Mouse (Mus musculus) heart, adult 9 months (tissue): ENCODE data around the gene Irak4.

ENCODE experiments used
- DNase-seq, 2 experiments: peaks; one replicate each; pipeline ENCODE4 v3.0.0; 2022; ENCODE audit warnings: low spot score in 2 of 2

Irak4 gene

GRCm38 (mm10) chr15:94543409-94544051 is at the start of gene Irak4, which contains the start of gene Pus7l:
Gene Irak4 (plus strand): TSS chr15:94543643.
Gene Pus7l (minus strand): TSS chr15:94543547.
- peak; percentile 96 for DNase-seq

DNA sequence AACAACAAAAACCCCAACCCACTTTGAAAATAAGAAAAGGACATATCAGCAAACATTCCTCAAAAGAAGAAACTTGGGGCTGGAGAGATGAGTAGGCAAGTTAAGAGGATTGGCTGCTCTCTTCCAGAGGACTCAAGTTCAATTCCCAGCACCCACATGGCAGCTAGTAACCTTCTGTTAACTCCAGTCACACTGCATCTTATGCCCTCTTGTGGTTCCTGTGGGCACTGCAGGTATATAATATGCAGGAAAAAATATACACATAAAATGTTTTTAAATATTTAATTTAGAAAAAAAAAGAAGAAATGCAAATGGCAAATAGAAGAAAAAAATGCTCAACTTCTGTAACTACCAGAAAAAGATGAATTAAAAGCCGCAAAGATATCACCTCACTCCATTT is 49.0 kb upstream of the Irak4 start:
- no peak for DNase-seq

GRCm38 (mm10) chr15:94495936-94496335 is 47.5 kb upstream of the Irak4 start:
- no peak for DNase-seq

GRCm38 (mm10) chr15:94499260-94499659 is 44.2 kb upstream of the Irak4 start:
- no peak for DNase-seq

- peak; percentile 20 to 29 for DNase-seq
These were observed 39.8 kb upstream of the Irak4 start for GRCm38 (mm10) chr15:94503451-94504215.

- no peak for DNase-seq
These were observed 25.4 kb upstream of the Irak4 start for GRCm38 (mm10) chr15:94517913-94518491.

- DNase-seq: peak in 1 of 2 experiments; percentile 32
These were observed 23.1 kb upstream of the Irak4 start for GRCm38 (mm10) chr15:94520205-94520900.

- no peak for DNase-seq
These were observed 22.5 kb upstream of the Irak4 start for GRCm38 (mm10) chr15:94520959-94521358.

GRCm38 (mm10) chr15:94523251-94523650 is 20.2 kb upstream of the Irak4 start:
- no peak for DNase-seq

DNA sequence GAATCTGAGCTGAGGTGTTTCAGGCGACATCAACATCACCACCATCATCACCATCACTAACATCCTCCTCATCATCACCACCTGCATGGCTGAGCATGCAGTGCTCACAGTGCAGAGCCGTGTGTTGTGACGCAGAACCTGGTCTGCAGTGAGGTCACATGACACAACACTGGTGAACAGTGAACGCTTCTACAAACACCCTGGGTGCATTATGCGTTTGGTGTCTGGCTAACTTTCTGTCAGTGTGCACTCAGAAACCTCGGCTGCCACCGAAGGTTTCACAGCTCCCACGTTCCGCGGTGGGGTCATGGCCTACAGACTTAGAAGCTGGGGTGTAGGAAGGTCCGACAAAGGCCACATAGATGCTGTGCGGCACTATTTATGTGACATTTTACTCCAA is 18.5 kb upstream of the Irak4 start:
- no peak for DNase-seq

DNA sequence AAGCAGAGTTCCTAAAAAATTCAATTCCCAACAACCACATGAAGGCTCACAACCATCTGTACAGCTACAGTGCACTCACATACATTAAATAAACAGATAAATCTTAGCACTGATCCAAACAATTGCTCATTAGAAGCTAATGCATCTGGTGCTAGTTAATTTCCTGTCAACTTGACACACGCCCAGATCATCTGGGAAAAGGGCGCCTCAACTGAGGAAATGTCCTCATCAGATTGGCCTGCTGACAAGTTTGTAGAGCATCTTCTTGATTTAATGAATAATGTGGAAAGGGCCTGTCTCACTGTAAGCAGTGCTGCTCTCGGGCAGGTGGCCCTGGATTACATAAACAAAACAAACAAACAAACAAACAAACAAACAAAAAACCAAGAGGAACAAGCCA is 12.9 kb upstream of the Irak4 start:
- peak; percentile 16 to 22 for DNase-seq

- no peak for DNase-seq
These were observed 11.1 kb upstream of the Irak4 start for GRCm38 (mm10) chr15:94532306-94532705.

DNA sequence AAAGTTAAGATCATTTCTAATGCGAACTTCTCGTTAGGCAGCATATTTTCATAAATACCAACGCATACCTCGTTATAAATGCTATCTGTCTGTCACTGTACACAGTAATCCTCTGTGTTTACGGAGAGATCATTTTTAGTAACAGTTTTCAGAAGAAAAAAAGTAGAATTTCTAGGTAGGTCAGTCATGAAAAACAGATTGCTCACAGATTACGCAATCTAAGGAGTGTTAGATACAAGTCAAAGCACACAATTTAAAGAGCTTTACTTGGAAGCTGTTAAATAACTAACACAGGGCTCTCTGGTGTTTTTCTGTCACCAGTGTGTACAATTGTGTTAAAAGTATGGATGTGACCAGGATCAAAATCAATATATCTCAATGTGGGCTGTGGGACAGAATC is 10.5 kb upstream of the Irak4 start:
- DNase-seq: no peak

GRCm38 (mm10) chr15:94535521-94535920 is 7.9 kb upstream of the Irak4 start:
- no peak for DNase-seq

- no peak for DNase-seq
These were observed 4.1 kb upstream of the Irak4 start for GRCm38 (mm10) chr15:94539296-94539695.

DNA sequence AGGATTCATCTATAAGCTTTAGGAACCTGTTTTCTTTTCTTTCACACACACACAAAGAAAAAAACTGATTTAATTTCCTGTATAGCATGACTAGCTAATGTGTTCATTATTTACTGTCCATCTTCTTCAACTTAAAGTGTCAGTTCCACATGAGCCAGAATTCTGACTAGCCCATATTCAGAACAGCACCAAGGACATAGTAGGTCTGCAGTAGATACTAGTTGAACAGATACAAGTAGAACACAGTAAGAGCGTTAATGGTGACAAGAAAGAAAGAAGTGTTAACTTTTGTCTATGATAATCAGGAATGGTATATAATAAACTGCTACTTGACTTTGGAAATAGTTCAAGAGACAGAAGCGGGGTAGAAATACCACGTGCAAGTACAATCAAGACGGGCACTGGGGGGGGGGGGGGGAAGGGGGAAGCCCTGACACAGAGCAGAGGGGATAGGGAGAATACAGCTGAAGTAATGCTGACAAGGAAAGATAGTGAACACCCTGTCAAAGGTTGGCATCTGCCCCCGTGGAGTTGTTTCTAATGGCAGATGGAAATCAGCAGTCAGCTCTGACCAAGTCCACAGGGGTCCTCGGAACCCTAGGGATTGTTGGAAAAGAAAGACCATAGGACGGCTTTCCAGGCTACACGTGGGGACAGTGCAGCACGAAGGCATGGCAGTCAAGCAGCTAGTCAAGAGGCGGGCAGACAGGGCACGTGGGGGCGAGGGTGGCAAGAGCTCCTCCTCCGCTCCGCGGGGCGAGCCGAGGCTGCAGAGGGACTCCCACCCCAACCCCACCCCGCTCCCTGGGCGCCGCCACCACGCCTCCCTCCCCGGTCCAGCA is 655 bp upstream of the Irak4 start:
- no peak for DNase-seq

GRCm38 (mm10) chr15:94544052-94544636 is 701 bp downstream of the Irak4 start:
- DNase-seq: no peak

GRCm38 (mm10) chr15:94544844-94545243 is 1.4 kb downstream of the Irak4 start:
- DNase-seq: no peak

- no peak for DNase-seq
These were observed 10.1 kb downstream of the Irak4 start for GRCm38 (mm10) chr15:94553536-94553935.

- peak; percentile 30 to 77 for DNase-seq
These were observed 14.0 kb downstream of the Irak4 start for GRCm38 (mm10) chr15:94557442-94557841.
